Mouse (Mus musculus): ENCODE data around the gene Dhx16. TPM values are rescaled to one million over a fixed set of nuclear protein-coding genes. Genes with fewer than 3 reads are reported as not detected.

Gene Dhx16
- polyA plus RNA-seq, 1 experiment, result 64.3 TPM

GRCm38 (mm10) chr17:35868165-35868820, 11.3 kb upstream of the Dhx16 start:
- H3K36me3 ChIP-seq (ENCODE audit: control insufficient read depth, insufficient read depth, low read length), result no peaks in the 10 kb centered on the region
- no peak for TF ChIP-seq CTCF (IDR thresholded peaks at IDR 0.05; ENCODE audit: extremely low read depth, insufficient read length, insufficient replicate concordance, low read depth, low read length)
- TF ChIP-seq POLR2A (IDR thresholded peaks at IDR 0.05; ENCODE audit: low read depth, low read length), result peak; percentile 19; the same call in 1 of the 2 replicates
- H3K27ac ChIP-seq (ENCODE audit: insufficient read depth, low read depth, low read length), result peak overlapping the region; percentile 90
- H3K27me3 ChIP-seq (ENCODE audit: control insufficient read depth, insufficient read depth, low read length), result no peaks in the 10 kb centered on the region
- WGBS, result 55% methylated on average over 17 of the region's 17 CpGs
- peaks cover 16% of the 10 kb centered on the region for H3K4me1 ChIP-seq (ENCODE audit: control insufficient read depth, insufficient read depth, insufficient read length, low read length)
- peak overlapping the region; percentile 74 for H3K4me3 ChIP-seq (ENCODE audit: low read depth, low read length)

GRCm38 (mm10) chr17:35868961-35869345, 10.7 kb upstream of the Dhx16 start:
- Histone ChIP-seq H3K4me3 (ENCODE audit: low read depth, low read length) (peak overlapping the region; percentile 74), H3K27me3 (ENCODE audit: control insufficient read depth, insufficient read depth, low read length) (no peaks in the 10 kb centered on the region), H3K36me3 (ENCODE audit: control insufficient read depth, insufficient read depth, low read length) (no peaks in the 10 kb centered on the region), H3K27ac (ENCODE audit: insufficient read depth, low read depth, low read length) (peak overlapping the region; percentile 80), H3K4me1 (ENCODE audit: control insufficient read depth, insufficient read depth, insufficient read length, low read length) (peaks cover 16% of the 10 kb centered on the region)
- no peak for TF ChIP-seq POLR2A (IDR thresholded peaks at IDR 0.05; ENCODE audit: low read depth, low read length)
- no peak for TF ChIP-seq CTCF (IDR thresholded peaks at IDR 0.05; ENCODE audit: extremely low read depth, insufficient read length, insufficient replicate concordance, low read depth, low read length)
- WGBS, result 20% methylated on average over 7 of the region's 7 CpGs

GRCm38 (mm10) chr17:35869346-35870067, 10.1 kb upstream of the Dhx16 start:
- Histone ChIP-seq H3K27me3 (ENCODE audit: control insufficient read depth, insufficient read depth, low read length) (no peaks in the 10 kb centered on the region), H3K27ac (ENCODE audit: insufficient read depth, low read depth, low read length) (peak overlapping the region; percentile 94), H3K4me1 (ENCODE audit: control insufficient read depth, insufficient read depth, insufficient read length, low read length) (peaks cover 16% of the 10 kb centered on the region), H3K4me3 (ENCODE audit: low read depth, low read length) (peak overlapping the region; percentile 74), H3K36me3 (ENCODE audit: control insufficient read depth, insufficient read depth, low read length) (no peaks in the 10 kb centered on the region)
- TF ChIP-seq POLR2A (IDR thresholded peaks at IDR 0.05; ENCODE audit: low read depth, low read length) (no peak; the same call in 1 of the 2 replicates), CTCF (IDR thresholded peaks at IDR 0.05; ENCODE audit: extremely low read depth, insufficient read length, insufficient replicate concordance, low read depth, low read length) (no peak)
- WGBS, result 7% methylated on average over 7 of the region's 7 CpGs

- no peaks in the 10 kb centered on the region for H3K27me3 ChIP-seq (ENCODE audit: control insufficient read depth, insufficient read depth, low read length)
- TF ChIP-seq CTCF (IDR thresholded peaks at IDR 0.05; ENCODE audit: extremely low read depth, insufficient read length, insufficient replicate concordance, low read depth, low read length), result no peak
- no peak for TF ChIP-seq POLR2A (IDR thresholded peaks at IDR 0.05; ENCODE audit: low read depth, low read length)
- H3K4me3 ChIP-seq (ENCODE audit: low read depth, low read length), result peak overlapping the region; percentile 50
- peak overlapping the region; percentile 96 for H3K27ac ChIP-seq (ENCODE audit: insufficient read depth, low read depth, low read length)
- H3K36me3 ChIP-seq (ENCODE audit: control insufficient read depth, insufficient read depth, low read length), result no peaks in the 10 kb centered on the region
- WGBS, result 59% methylated on average over 9 of the region's 9 CpGs
- peaks cover 16% of the 10 kb centered on the region for H3K4me1 ChIP-seq (ENCODE audit: control insufficient read depth, insufficient read depth, insufficient read length, low read length)
These were observed 9.3 kb upstream of the Dhx16 start for GRCm38 (mm10) chr17:35870151-35870883.

GRCm38 (mm10) chr17:35870884-35871696, 8.5 kb upstream of the Dhx16 start:
- no peaks in the 10 kb centered on the region for H3K27me3 ChIP-seq (ENCODE audit: control insufficient read depth, insufficient read depth, low read length)
- H3K4me1 ChIP-seq (ENCODE audit: control insufficient read depth, insufficient read depth, insufficient read length, low read length), result peaks cover 13% of the 10 kb centered on the region
- no peaks in the 10 kb centered on the region for H3K36me3 ChIP-seq (ENCODE audit: control insufficient read depth, insufficient read depth, low read length)
- peak overlapping the region; percentile 96 for H3K27ac ChIP-seq (ENCODE audit: insufficient read depth, low read depth, low read length)
- TF ChIP-seq CTCF (IDR thresholded peaks at IDR 0.05; ENCODE audit: extremely low read depth, insufficient read length, insufficient replicate concordance, low read depth, low read length), result peak; percentile 48; the same call in 1 of the 2 replicates
- TF ChIP-seq POLR2A (IDR thresholded peaks at IDR 0.05; ENCODE audit: low read depth, low read length), result no peak
- 71% methylated on average over 8 of the region's 8 CpGs for WGBS
- peak overlapping the region; percentile 50 for H3K4me3 ChIP-seq (ENCODE audit: low read depth, low read length)

GRCm38 (mm10) chr17:35873774-35874519, 5.7 kb upstream of the Dhx16 start:
- Histone ChIP-seq H3K4me3 (ENCODE audit: low read depth, low read length) (no peak overlapping the region), H3K27me3 (ENCODE audit: control insufficient read depth, insufficient read depth, low read length) (no peaks in the 10 kb centered on the region), H3K4me1 (ENCODE audit: control insufficient read depth, insufficient read depth, insufficient read length, low read length) (peaks cover 5% of the 10 kb centered on the region; the same call in 1 of the 2 replicates), H3K27ac (ENCODE audit: insufficient read depth, low read depth, low read length) (no peak overlapping the region), H3K36me3 (ENCODE audit: control insufficient read depth, insufficient read depth, low read length) (no peaks in the 10 kb centered on the region)
- TF ChIP-seq POLR2A (IDR thresholded peaks at IDR 0.05; ENCODE audit: low read depth, low read length), result no peak
- TF ChIP-seq CTCF (IDR thresholded peaks at IDR 0.05; ENCODE audit: extremely low read depth, insufficient read length, insufficient replicate concordance, low read depth, low read length), result peak; percentile 95
- WGBS, result 22% methylated on average over 21 of the region's 21 CpGs

Data from small intestine, adult 2 months (tissue).